Mouse (Mus musculus) embryonic facial prominence, embryonic 13.5 days (tissue): ENCODE results near the gene Vcp. TPM values are rescaled to one million over a fixed set of nuclear protein-coding genes. Genes with fewer than 3 reads are reported as not detected.

Experiments
- ATAC-seq: fragments of 200-750 bp; cut with Nextera tagmentation; 2 replicates; pipeline ENCODE4 v1.8.0; 2017; ENCODE audit warnings: low read depth; ENCODE audit not compliant: insufficient number of reproducible peaks, insufficient read depth, low FRiP score, low TSS enrichment
- H3K27ac ChIP-seq: fragments of 300-500 bp; sonication (generic); 2 replicates; pipeline ENCODE4 v1.5.1; 2015; ENCODE audit warnings: moderate library complexity, mild to moderate bottlenecking, inconsistent platforms
- H3K27me3 ChIP-seq: fragments of 300-500 bp; sonication (generic); 2 replicates; pipeline ENCODE4 v1.6.1; 2015; ENCODE audit warnings: mild to moderate bottlenecking, inconsistent platforms
- H3K36me3 ChIP-seq: fragments of 300-500 bp; sonication (generic); 2 replicates; pipeline ENCODE4 v1.6.1; 2015; ENCODE audit warnings: mild to moderate bottlenecking, inconsistent platforms
- H3K4me1 ChIP-seq: fragments of 300-500 bp; sonication (generic); 2 replicates; pipeline ENCODE4 v1.6.1; 2015; ENCODE audit warnings: inconsistent platforms
- H3K4me2 ChIP-seq: fragments of 300-500 bp; sonication (generic); 2 replicates; pipeline ENCODE4 v1.6.1; 2015; ENCODE audit warnings: moderate library complexity, mild to moderate bottlenecking, inconsistent platforms
- H3K4me3 ChIP-seq: fragments of 300-500 bp; sonication (generic); 2 replicates; pipeline ENCODE4 v1.5.1; 2015; ENCODE audit warnings: mild to moderate bottlenecking, inconsistent platforms
- H3K9ac ChIP-seq: fragments of 300-500 bp; sonication (generic); 2 replicates; pipeline ENCODE4 v1.6.1; 2015; ENCODE audit warnings: mild to moderate bottlenecking, inconsistent platforms
- H3K9me3 ChIP-seq: fragments of 300-500 bp; sonication (generic); 2 replicates; pipeline ENCODE4 v1.6.1; 2016; ENCODE audit warnings: inconsistent platforms
- WGBS: fragments of 180-500 bp; shearing (Covaris S2); methylation state at CpG from one replicate; pipeline ENCODE4 v1.1.7; 2015; ENCODE audit warnings: mixed read lengths; 5-methylcytosine and 5-hydroxymethylcytosine counted together
- polyA plus RNA-seq: library from polyadenylated mRNA; unstranded; fragments of >200 nt; fragmentation: Nextera tagmentation; extraction: Ambion mirVana; gene quantifications from 2 replicates; pipeline ENCODE4 v1.2.1, GENCODE M21; 2015

Gene Vcp
- polyA plus RNA-seq, 1 experiment from 2014 or later, result 567 TPM

DNA sequence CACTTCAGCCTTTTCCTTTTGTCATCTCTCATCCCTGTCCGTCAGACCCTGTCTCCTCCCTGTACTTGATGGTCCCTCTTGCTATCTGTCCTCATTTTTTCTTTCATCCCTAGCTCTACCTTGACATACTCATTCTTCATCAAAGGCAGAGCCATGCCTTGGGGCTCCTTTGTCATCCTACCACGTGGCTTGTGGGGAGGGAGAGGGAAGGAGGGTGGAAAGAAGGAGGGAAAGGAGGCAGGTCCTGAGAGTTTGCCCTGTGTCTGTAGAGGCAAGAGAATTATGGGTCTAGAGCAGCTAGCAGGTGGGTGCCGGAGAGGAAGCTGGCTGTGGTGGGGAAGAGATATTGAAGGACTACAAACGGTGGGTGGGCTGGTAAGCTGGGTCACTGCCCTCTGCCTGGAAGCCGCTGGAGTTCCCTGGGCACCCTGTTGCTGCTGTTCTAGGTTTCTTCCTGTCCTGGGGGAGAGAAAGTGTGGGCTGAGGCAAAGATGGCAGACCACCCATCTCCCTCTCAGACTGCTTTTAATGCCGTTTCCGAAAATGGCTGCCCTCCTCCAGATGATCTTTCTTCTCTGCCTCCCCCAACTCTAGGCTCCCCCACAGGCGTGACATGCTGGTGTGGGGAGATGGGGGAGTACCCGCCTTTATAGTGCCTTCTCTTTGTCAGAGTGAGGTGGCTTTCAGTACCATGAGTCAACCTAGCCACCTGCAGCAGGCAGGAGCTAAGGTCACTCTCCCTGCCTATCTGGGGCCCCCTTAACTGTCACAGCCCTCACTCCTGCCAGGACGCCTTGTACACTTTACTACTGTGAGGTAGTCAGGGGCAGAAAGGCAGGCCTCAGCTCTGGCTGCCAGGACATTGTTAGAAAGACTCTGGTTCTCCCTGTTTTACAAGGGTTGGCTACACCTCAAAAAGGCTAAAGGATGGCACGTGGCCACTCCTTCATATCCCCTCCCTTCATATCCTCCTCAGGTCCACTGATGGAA, 48.8 kb downstream of the Vcp start:
- H3K9ac ChIP-seq, result peak overlapping the region; percentile 44; the same call in 1 of the 2 replicates
- no peak for ATAC-seq
- H3K27me3 ChIP-seq, result peaks cover 15% of the 10 kb centered on the region
- 59% methylated on average over 11 of the region's 11 CpGs for WGBS
- H3K4me1 ChIP-seq, result peaks cover 49% of the 10 kb centered on the region
- H3K27ac ChIP-seq, result no peak overlapping the region
- no peak overlapping the region for H3K4me3 ChIP-seq
- H3K9me3 ChIP-seq, result no peaks in the 10 kb centered on the region
- H3K36me3 ChIP-seq, result peaks cover 21% of the 10 kb centered on the region
- H3K4me2 ChIP-seq, result peak overlapping the region; percentile 78

DNA sequence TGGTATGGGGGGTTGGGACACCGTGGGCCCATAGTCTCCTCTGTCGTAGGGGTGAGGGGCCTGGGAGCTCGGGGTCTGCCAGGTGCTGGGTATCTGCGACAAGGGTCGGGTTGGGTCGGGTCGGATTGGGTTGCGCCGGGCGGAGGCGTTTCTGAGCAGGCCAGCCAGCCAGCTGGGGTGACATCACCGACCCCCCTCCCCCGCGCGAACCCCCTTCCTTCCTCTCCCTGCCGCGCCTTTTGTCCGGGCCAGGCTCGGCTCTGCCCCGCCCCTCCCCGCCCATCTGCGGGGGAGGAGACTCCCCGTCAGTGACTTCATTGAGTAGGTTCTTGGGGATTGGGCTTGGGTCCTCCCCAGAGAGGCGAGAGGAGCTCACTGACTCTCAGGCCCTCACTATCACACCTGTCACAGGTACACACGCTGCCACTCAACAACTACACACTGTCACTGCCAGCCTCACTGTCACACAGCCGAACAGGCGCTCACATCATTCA, 50.2 kb downstream of the Vcp start:
- WGBS, result under 1% methylated on average over 24 of the region's 27 CpGs
- H3K9me3 ChIP-seq, result no peaks in the 10 kb centered on the region

DNA sequence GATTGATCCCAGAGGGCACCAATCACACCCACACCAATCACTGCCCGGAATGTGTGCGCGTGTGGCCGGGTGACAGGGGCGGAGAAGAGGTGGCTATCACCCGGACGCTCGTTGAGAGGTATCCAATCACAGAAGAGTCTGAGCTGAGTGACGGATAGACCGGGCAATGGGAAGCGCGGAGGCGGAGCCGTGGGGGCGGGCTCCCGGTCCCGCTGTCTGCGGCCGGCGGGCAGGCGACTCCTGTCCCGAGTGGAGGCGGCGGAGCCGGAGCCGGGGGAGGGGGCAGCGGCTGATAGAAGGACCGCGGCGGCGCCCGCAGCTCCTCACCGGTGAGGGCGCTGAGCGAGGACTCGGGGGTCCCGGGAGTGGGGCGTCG, 50.6 kb downstream of the Vcp start, which contains the start of gene Dnajb5:
Gene Dnajb5, plus strand, starts transcription at position 139 of the 376 bp plus-strand sequence.
- Histone ChIP-seq H3K4me2 (peak within 1 kb of the TSS; percentile 78), H3K4me1 (peaks cover 49% of the 10 kb centered on the region), H3K4me3 (peak within 1 kb of the TSS; percentile 76), H3K27me3 (peaks cover 15% of the 10 kb centered on the region), H3K36me3 (peaks cover 13% of the 10 kb centered on the region; the same call in 1 of the 2 replicates), H3K9ac (peak within 1 kb of the TSS; percentile 88), H3K9me3 (no peaks in the 10 kb centered on the region), H3K27ac (peak within 1 kb of the TSS; percentile 91)
- WGBS, result under 1% methylated on average over 39 of the region's 39 CpGs
- ATAC-seq, result peak; percentile 94

More for the DNA sequence above, 50.2 kb downstream of the Vcp start:
- Histone ChIP-seq H3K4me1 (peaks cover 49% of the 10 kb centered on the region), H3K27ac (peak overlapping the region; percentile 91), H3K9ac (peak overlapping the region; percentile 88), H3K4me3 (peak overlapping the region; percentile 76), H3K27me3 (peaks cover 15% of the 10 kb centered on the region), H3K36me3 (peaks cover 14% of the 10 kb centered on the region; the same call in 1 of the 2 replicates), H3K4me2 (peak overlapping the region; percentile 78)
- ATAC-seq, result peak; percentile 79

GRCm38 (mm10) chr4:42949051-42949675, 51.1 kb downstream of the Vcp start:
- Histone ChIP-seq H3K4me2 (peak overlapping the region; percentile 78), H3K9ac (peak overlapping the region; percentile 52), H3K4me3 (peak overlapping the region; percentile 76), H3K4me1 (peaks cover 49% of the 10 kb centered on the region), H3K9me3 (no peaks in the 10 kb centered on the region), H3K36me3 (peaks cover 11% of the 10 kb centered on the region; the same call in 1 of the 2 replicates), H3K27me3 (peaks cover 15% of the 10 kb centered on the region), H3K27ac (no peak overlapping the region)
- WGBS, result 11% methylated on average over 14 of the region's 14 CpGs
- no peak for ATAC-seq

DNA sequence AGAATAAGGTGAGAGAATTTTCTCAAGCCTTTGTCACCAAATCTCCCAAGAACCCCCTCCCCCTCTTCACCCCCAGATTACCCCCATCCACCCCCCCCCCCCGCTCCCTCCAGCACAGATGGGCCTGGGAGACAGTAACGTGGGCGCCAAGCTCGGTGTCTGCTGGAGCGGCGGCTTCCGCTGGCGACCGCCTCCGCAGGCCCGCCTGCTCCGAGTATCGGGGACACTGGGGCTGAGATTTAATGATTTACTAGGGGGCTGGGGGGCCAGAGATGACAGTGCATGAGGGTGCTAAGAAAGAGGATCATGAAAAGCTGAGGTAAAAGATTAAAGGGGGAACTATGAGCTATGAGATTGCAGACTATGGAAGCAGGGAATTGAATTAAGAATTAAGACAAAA, 51.8 kb downstream of the Vcp start:
- Histone ChIP-seq H3K27me3 (peaks cover 15% of the 10 kb centered on the region), H3K27ac (no peak overlapping the region), H3K4me1 (peaks cover 44% of the 10 kb centered on the region), H3K9me3 (no peaks in the 10 kb centered on the region), H3K4me2 (no peak overlapping the region; the same call in 1 of the 2 replicates), H3K4me3 (no peak overlapping the region), H3K36me3 (peaks cover 11% of the 10 kb centered on the region; the same call in 1 of the 2 replicates), H3K9ac (no peak overlapping the region)
- WGBS, result 49% methylated on average over 12 of the region's 13 CpGs
- ATAC-seq, result no peak

- Histone ChIP-seq H3K4me3 (no peak overlapping the region), H3K9ac (no peak overlapping the region), H3K4me2 (no peak overlapping the region), H3K4me1 (peaks cover 28% of the 10 kb centered on the region), H3K27me3 (peaks cover 16% of the 10 kb centered on the region), H3K27ac (no peak overlapping the region), H3K36me3 (no peaks in the 10 kb centered on the region), H3K9me3 (no peaks in the 10 kb centered on the region)
- no peak for ATAC-seq
- 40% methylated on average over 10 of the region's 10 CpGs for WGBS
Measured at GRCm38 (mm10) chr4:42946733-42947290, 53.5 kb downstream of the Vcp start.

GRCm38 (mm10) chr4:42945952-42946351, 54.4 kb downstream of the Vcp start:
- no peak for ATAC-seq
- H3K9ac ChIP-seq, result no peak overlapping the region
- H3K27ac ChIP-seq, result no peak overlapping the region
- peaks cover 19% of the 10 kb centered on the region for H3K27me3 ChIP-seq
- H3K9me3 ChIP-seq, result no peaks in the 10 kb centered on the region
- no peaks in the 10 kb centered on the region for H3K36me3 ChIP-seq
- H3K4me1 ChIP-seq, result peaks cover 19% of the 10 kb centered on the region
- WGBS, result 9% methylated on average over 5 of the region's 5 CpGs
- H3K4me2 ChIP-seq, result no peak overlapping the region
- H3K4me3 ChIP-seq, result no peak overlapping the region

GRCm38 (mm10) chr4:42945445-42945844, 54.9 kb downstream of the Vcp start:
- no peak overlapping the region for H3K4me2 ChIP-seq
- no peak for ATAC-seq
- 80% methylated on average over 3 of the region's 3 CpGs for WGBS

DNA sequence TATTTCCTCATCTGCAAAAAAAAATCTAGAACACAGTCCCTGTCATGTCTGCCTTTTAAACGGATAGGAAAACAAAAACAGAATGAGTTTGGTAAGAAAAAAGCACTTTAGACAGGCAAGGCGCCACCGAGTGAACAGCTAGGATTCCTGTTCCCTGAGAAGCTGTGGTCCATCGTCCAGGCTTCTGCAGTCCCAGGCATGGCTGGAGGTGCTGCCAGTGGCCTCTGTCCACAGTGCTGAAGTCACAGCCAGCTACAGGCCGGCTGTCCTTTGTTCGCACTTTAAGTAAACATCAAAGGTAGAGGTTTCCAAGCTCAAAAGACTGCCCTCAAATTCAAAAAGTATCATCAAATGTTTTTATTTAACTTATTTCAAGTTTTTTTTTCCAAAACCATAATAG, 55.3 kb downstream of the Vcp start:
- H3K4me3 ChIP-seq, result no peak overlapping the region
- no peak overlapping the region for H3K9ac ChIP-seq
- H3K36me3 ChIP-seq, result no peaks in the 10 kb centered on the region
- no peak overlapping the region for H3K27ac ChIP-seq
- H3K27me3 ChIP-seq, result peaks cover 25% of the 10 kb centered on the region
- WGBS, result 10% methylated on average over 6 of the region's 6 CpGs
- H3K4me2 ChIP-seq, result no peak overlapping the region
- no peak for ATAC-seq
- no peaks in the 10 kb centered on the region for H3K9me3 ChIP-seq
- peaks cover 11% of the 10 kb centered on the region; the same call in 1 of the 2 replicates for H3K4me1 ChIP-seq

More at GRCm38 (mm10) chr4:42945445-42945844, 54.9 kb downstream of the Vcp start:
- Histone ChIP-seq H3K4me3 (no peak overlapping the region), H3K9ac (no peak overlapping the region), H3K27me3 (peaks cover 21% of the 10 kb centered on the region), H3K9me3 (no peaks in the 10 kb centered on the region), H3K36me3 (no peaks in the 10 kb centered on the region), H3K27ac (no peak overlapping the region), H3K4me1 (peaks cover 14% of the 10 kb centered on the region)

GRCm38 (mm10) chr4:42944185-42944584, 56.1 kb downstream of the Vcp start:
- Histone ChIP-seq H3K9me3 (no peaks in the 10 kb centered on the region), H3K9ac (no peak overlapping the region), H3K27me3 (peaks cover 30% of the 10 kb centered on the region), H3K4me3 (no peak overlapping the region), H3K4me2 (no peak overlapping the region), H3K36me3 (no peaks in the 10 kb centered on the region), H3K4me1 (peaks cover 9% of the 10 kb centered on the region; the same call in 1 of the 2 replicates), H3K27ac (no peak overlapping the region)
- WGBS, result 92% methylated on average over 9 of the region's 9 CpGs
- ATAC-seq, result no peak

GRCm38 (mm10) chr4:42943341-42943740, 57.0 kb downstream of the Vcp start:
- Histone ChIP-seq H3K9me3 (no peaks in the 10 kb centered on the region), H3K4me3 (no peak overlapping the region), H3K4me1 (peaks cover 5% of the 10 kb centered on the region; the same call in 1 of the 2 replicates), H3K36me3 (no peaks in the 10 kb centered on the region), H3K27ac (no peak overlapping the region), H3K4me2 (no peak overlapping the region), H3K27me3 (peaks cover 37% of the 10 kb centered on the region), H3K9ac (no peak overlapping the region)
- 74% methylated on average over 5 of the region's 5 CpGs for WGBS
- ATAC-seq, result no peak
